Mouse (Mus musculus) heart, adult 18-20 months (tissue): ENCODE results near the gene Gm38392. TPM values are rescaled to one million over a fixed set of nuclear protein-coding genes. Genes with fewer than 3 reads are reported as not detected.
"Not testable (repeated sequence)": the region's sequence is repeated elsewhere in the genome, so short reads cannot be mapped to it uniquely, and the experiment has no call there.

Experiments
- DNase-seq, 2 experiments: peaks; one replicate each; pipeline ENCODE4 v3.0.0; 2021 to 2022; ENCODE audit warnings: mixed read lengths in 1 of 2
- total RNA-seq, 2 experiments: library from RNA; stranded (reverse); gene quantifications; 2 replicates each; pipeline ENCODE4 v1.2.3; 2021

Gene Gm38392
- total RNA-seq, 2 experiments from 2014 or later = 0.30 to 0.33 TPM

DNA sequence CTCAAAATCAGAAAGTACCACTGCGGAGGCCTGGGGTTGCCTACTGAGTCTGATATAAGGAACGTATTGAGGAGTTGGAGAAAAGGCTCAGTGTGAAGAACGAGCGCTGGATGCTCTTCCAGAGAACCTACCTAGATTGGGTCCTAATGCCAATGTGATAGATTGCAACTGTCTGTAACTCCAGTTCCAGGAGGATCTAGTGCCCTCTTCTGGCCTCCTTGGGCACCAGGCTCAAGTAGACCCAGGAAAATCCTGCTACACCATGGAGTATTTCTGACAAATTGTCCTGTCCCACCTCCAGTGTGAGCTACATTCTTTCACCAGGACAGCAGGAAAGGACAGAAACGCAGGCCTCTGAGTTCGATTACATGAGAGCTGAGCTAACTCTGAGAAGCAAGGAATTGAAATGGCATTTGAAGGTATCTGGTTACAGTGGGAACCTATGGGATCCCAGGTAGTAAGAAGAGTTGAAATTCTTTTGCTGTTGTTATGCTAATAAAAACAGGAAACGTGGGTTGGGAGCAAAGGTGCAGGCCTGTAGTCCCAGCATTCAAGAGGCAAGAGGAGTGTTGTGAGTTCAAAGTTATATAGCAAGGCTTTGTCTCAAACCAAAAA lies 10.4 kb downstream of the Gm38392 start:
- DNase-seq = peak in 1 of 2 experiments; percentile 23

DNA sequence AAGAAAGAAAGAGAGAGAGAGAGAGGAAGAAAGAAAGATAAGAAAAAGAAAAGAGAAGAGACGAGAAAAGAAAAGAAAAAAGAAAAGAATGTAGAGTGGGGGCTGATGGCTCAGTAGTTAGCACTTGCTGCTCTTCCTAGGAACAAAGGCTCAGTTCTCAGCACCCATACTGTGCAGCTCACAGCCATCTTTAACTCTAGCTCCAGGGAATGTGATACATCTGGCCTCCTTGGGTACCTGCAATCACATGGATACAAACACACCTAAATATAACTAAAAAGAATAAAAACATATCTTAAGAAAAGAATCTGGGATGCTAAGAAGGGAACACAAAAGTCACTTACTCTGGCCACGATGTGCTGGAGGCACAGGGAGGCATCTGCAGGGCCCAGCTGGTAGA lies 10.9 kb downstream of the Gm38392 start:
- no peak for DNase-seq

DNA sequence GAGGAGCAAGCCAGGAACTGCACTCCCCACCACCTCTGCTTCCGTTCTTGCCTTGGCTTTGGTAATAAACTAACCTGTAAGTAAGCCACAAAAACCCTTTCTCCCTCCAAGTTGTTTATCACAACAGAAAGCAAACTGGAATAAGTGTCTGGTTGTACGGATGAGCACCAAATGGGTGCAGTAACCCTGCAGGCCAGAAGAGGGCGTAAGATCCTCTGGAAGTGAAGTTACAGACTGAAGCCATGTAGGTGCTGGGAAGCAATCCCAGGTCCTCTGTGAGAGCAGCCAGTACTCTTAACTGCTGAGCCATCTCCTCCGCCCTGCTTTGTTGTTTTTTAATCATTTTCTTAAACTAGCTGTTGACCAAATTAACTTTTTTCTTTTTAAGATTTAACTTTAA lies 13.0 kb downstream of the Gm38392 start:
- no peak for DNase-seq

DNA sequence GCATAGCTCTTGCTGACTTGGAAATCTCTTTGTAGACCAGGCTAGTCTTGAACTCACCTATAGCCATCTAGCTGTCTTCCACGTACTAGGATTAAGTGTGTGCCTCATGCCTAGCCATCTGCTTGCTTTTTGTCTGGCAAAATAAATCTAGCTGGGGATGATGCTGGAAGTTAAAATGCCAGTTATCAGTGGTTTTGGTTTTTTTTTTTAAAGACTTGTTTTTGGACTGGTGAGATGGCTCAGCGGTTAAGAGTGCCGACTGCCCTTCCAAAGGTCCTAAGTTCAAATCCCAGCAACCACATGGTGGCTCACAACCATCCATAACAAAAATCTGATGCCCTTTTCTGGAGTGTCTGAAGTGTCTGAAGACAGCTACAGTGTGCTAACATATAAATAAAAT lies 15.2 kb downstream of the Gm38392 start:
- DNase-seq = no peak

DNA sequence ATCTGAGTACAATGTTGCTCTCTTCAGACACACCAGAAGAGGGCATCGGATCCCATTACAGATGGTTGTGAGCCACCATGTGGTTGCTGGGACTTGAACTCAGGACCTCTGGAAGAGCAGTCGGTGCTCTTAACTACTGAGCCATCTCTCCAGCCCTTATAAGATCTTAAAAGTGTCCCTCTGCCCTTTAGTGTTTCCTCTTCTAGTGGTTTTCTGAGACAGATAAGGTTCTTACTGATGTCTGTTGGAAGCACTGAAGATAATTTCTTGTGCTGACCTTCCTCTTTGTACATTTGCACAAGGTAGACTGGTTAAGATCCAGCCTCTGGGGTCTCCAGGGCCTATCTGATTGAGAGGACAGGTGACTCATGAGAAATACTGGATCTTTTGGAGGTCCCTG lies 15.7 kb downstream of the Gm38392 start:
- DNase-seq = not testable (repeated sequence)

DNA sequence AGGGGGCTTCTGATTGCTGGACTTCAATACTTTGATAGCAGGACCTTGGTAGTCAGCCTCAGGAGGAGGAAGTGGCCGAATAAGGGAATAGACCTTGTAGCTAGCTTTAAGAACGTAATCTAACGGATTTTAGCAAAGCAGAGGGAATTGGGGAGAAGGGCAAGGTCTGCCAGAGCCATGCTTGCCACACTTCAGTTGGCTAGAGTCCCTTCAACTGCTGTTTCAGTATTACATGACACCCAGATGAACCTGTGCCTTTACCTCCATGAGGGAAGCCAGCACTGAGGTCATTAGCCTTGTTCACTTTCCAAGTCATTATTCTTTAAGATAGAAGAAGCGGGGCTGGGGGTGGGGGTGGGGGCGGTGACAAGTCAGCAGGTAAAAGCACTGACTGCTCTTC lies 18.0 kb downstream of the Gm38392 start:
- DNase-seq = no peak

DNA sequence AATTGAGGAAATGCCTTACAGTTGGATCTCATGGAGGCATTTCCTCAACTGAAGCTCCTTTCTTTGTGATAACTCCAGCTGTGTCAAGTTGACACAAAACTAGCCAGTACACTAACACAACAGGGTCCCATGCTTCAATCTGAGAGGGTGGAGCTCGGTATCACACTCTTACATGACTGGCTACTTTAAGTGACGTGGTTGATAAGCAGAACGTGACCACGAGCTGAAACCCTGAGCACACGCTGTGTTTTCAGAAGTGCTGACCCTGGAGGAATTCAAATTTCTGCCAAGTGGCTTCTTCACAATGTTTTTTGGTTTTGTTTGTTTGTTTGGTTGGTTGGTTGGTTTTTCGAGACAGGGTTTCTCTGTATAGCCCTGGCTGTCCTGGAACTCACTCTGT lies 19.0 kb downstream of the Gm38392 start:
- DNase-seq = not testable (repeated sequence)

DNA sequence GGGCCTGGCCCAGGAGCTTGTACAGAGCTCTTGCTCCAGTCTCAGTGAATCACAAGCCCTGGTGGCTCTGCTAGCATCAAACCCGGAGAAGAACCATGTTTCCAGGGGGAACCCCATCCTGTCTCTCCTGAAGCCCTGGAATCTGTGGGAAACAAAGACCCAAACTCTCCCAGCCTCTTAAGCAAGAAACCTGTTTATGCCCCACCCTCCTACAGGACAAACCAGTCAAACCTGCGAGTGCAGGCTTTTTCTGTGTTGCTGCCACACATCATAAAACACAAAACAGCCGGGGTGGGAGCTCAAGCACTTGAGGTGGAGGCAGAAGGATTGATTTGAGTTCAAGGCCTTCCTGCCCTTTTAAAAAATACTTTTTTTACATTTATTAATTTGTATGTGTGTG lies 24.7 kb downstream of the Gm38392 start:
- DNase-seq = no peak

DNA sequence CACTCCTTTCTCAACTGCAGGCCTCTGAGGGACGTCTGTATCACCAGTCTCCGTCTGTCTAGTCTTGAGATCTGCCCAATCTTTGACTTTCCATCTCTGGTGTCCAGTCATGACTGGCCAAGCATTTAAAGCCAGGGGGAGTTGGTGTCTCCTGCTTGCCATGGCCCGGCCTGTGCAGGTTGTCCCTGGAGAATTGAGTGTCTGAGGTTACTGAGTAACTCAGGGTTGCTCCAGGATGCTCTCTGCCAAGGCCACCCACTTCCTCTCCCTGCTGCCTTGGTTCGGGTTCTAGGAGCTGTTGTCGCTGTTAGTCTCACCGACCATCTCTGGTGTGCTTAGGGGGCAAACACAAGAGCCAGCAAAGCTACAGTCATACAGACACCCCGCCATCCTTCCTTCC lies 30.6 kb downstream of the Gm38392 start:
- DNase-seq = no peak

DNA sequence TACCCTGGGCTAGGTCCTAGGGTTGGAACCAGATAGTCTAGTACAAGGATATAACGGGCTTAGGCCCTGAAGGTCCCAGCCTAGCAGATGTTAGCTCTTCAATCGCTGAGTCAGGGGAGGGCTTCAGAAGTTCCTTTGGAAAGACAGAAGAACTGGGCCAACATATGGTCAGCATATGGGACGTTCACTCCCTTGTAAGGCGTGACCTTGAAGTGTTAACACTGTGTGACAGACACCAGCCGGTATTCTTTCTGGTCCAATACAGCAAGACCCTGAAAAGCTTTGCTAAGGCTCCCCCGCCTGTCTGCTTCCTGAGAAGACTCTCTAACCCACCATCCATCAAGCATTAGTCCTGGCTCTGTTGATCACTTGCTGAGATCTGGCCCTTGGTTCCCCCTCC lies 31.1 kb downstream of the Gm38392 start:
- no peak for DNase-seq

DNA sequence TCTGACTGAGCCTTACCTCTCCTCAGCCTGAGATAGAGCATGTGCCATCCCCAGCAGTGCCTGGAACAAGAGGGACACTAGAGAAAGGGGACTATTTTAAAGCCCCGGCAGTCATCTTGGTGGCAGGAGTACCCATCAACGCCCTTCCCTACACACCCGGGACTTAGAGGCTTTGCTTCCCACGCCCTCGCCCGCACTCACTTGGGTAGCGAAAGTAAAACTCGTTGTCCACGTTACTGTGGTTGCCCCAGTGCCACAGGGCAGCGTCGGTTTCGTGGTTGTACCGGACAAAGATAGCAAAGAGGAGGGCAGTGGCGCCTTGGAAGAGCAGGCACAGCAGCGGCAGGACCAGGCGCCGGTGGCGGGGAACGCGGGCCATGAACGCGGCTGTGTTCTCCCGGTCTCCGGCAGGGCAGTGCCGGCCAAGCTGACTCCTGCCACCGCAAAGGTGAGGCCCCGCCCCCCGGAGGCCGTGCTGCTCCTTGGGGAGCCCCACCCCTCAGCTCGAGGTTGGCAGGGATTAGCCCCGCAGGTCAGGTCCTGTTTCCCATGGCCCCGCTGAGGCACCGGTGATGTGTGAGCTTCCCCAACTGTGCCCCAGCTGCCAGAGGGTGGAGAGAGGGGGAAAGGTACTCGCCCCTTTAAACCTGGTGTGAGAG lies 32.6 kb downstream of the Gm38392 start, which contains the start of gene Rhbg:
Gene Rhbg, minus strand, starts transcription at position 442 of the 659 bp plus-strand sequence.
- peak; percentile 14 to 22 for DNase-seq

DNA sequence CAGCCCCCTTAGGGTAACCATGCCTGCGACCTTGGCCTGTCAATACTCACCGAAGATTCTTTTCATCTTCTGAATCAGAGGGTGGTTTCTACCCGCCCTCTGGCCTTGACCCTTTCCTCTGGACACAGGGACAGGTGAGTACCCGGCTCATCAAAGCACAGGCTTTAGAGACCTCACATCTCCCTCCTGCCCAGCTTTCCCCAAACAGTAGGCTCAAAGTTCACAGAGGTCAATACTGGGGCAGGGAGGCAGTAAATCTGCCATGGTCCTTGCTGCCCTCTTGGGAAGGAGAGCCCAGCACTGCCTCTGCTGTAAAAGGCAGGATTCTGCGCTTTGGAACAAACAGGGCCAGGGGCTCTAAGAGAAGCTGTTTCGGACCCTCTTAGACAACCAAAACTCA lies 34.3 kb downstream of the Gm38392 start:
- no peak for DNase-seq

DNA sequence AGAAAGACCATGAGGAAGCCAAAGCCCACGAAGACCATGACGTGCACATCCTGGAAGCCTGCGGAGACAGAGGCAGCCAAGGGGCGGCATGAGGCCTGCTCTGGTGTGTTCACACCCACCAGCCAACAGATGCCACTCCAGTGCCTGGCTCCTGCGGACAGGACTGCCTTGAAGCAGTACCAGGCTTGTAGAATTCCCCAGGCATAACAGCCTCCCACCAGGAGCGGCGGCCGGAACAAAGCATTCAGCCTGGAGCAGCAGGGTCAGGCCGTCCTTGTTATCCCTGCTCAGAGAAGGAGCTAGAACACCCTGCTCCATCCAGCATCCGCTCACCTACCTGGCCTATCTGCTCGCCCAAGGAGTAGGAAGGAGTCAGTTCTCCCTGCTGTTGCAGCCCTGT lies 38.6 kb downstream of the Gm38392 start:
- no peak for DNase-seq

DNA sequence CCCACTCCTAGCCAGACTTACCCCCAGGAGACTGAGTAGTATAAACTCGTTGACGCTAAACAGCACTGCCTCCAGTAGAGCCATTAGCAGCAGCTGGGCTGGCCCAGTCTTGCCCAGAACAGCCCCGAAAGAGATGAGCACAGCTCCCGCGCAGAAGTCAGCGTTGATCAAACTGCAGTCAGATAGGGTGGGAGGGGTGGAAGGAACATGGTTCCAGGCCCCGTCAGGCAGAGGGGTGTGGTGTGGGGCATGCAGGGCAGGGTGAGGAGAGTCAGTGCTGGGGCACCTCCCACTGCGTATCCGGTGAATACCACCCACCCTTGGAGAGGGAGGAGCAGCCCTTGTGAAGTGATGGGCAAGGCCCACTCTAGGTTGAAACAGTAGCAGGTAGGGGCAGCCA lies 39.3 kb downstream of the Gm38392 start:
- DNase-seq = no peak

DNA sequence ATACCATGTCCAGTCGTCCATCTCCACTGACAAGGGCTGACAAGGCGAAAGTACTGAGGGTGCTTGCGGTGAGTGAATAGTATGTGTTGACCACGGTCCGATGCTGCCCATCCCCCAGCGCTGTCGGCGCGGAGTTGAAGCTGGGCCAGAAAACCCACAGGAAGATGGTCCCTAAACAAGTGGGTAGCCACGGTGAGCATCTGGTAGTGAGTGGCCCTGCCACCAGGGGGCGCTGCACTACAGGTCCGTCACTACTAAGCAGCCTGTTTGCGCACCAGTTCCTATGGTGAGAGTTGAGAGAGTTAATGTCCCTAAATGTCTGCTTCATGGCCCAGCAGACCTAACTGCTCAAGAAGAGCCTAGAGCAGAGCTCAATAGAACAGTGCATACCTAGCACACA lies 41.2 kb downstream of the Gm38392 start:
- peak; percentile 36 to 80 for DNase-seq

DNA sequence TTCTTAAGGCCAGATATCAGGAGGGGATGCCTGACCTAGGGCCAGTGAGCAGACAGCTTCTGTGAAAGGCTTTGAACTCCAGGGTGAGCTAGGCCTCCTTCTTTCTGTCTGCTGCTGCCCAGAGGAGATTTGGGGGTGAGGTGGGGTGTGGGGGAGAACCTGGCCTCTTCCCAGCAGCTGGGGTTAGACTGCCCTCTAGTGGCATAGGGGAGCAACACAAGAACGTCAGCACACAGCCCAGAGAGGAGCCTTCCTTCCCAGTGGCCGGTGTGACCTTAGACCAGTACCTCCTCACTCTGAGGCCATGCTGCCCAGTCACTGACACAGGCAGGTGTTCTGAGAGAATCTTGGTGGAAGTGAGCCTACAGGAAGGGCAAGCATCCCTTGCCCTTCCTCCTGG lies 42.9 kb downstream of the Gm38392 start:
- DNase-seq = peak; percentile 9 to 60

DNA sequence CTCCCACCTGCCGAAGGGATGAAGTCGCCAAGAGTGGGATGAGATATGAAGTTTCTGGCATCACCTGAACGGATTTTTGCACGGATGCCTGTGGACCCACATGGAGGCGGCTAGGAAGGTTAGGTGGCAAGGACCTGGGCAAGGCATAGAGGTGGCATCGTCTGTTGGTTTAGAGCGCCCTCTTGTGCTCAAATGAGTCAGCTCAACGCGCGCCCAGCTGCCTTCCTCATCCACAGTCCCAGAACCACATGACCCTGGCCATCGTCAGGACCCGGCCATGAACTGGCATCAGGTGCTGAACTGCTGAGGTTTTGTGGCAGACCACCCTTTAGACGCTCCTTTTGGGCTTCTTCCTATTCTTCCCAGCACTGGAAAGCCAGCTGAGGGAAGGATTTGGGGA lies 44.5 kb downstream of the Gm38392 start:
- peak; percentile 62 to 87 for DNase-seq

DNA sequence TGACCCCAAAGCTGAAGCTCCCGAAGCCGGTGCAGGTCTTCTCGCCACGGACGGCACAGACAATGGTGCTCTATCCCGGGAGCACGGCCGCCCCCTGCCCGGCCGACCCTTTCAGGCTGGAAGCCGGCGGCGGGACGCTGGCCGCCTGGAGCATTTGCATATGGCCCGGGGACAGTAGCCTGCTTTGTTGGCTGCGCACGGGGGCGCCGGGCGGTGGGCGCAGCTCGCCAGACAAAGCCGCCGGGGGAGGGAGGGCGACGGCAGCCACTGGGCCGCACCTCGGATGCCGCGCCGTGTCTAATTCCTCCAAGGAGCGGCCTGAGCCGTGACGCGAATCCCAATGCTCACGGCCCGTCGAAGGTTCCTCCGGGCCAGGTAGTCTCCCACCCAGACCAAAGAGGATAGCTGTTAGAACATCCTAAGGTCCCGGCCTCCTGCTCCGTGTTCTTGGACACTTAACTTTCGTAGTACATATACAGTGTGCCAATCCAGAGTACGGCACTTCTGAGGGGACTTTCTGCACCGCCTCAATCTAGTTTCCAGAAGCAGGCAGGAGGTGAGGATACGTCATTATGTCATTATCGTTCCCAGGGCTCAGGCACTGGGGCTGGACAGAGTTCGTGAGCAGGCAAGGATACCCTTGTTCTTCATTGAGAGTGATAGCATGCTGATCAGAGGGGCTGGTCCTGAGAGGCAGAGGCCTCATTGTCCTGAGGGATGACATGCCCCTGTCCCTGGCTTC lies 45.8 kb downstream of the Gm38392 start:
- DNase-seq = no peak

DNA sequence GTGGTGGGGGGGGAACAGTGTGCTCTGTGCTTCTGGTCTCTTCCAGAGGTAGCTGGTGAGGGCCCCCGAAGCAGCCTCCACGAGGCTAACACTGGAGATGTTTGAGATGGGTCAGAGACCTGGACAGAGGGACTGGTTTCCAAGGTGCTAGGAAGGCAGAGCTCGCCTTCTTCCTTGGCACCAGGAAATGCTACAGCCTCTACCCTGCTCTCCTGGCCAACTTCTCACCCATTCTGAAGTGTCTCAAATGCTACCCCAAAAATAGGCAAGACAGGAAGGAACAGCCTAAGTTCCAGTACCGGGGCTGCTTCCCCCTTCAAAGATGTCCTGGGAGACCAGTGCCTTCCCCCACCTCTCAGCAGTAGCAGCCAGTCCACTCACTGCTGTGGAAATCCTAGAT lies 47.6 kb downstream of the Gm38392 start:
- no peak for DNase-seq

DNA sequence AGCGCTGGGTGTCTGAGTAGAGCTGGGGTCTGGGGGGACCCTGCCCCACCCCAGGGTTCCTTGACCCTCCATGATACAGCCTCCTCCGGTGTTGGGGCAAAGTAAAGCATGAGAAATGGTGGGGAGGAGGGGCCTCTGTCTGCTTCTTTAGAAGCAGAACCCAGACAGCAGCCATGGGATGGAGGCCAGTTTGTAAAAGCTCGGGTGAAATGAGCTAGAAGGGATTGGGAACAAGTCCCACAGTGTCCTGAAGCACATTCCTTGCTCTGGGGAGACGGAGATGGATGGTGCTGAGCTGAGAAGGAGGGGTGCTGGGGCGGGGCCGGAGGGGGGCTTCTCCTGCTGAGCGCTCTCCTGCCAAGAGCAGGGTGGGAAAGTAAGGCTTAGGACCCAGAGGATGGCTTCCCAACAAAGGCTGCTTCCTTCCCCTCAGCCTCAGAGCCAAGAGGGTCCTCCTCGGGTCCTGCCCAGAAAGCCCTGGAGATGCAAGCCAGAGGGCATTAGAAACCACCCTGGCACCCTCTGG lies 48.1 kb downstream of the Gm38392 start:
- no peak for DNase-seq

DNA sequence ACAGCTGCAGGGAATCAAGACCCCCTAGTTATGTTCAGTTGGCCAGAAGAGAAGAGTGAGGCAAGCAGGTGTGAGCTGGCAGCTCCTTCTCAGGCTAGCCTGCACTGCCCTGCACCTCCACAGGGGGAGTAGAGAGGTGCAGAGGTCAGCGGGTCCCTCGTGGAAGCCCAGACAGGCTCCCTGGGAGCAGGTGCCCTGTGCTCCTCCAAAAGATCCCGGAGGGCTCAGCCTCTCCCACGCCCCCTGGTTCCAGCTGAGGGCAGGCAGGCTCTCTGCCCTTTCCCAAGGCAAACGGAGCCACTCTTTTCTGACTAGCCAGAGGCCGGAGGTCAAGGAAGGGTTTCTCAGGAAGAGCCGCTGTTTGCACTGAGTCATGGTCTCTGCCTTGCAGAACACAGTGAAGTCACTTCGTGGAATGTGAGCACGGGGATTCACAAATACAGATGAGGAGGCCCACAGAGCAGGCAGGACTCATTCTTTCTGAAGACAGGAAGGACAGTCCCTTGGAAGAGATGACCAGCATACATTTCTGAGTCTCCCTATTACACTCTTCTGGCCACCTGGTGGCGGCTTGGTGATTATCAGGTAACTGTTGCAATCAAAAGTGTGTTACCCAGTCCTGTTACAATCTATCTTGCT lies 49.3 kb downstream of the Gm38392 start:
- no peak for DNase-seq

DNA sequence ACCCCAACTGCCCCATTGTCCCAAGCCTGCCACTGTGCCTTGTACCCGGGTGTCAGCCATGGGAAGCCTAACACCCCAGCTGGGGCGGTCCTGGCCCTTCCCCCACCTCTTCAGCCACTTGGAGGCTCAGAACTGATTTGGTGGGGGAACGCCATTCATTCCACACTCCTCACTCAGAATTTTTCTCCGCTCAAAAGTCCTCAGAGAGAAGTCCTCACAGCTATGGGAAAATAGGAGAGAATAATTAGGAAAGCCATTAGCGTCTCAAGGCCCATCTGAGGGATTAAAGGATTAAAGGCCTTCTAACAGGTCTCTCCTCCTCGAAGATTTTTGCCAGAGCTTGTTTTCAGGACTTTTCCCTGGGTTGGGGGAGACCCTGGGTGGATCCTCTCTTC lies 49.9 kb downstream of the Gm38392 start:
- no peak for DNase-seq

DNA sequence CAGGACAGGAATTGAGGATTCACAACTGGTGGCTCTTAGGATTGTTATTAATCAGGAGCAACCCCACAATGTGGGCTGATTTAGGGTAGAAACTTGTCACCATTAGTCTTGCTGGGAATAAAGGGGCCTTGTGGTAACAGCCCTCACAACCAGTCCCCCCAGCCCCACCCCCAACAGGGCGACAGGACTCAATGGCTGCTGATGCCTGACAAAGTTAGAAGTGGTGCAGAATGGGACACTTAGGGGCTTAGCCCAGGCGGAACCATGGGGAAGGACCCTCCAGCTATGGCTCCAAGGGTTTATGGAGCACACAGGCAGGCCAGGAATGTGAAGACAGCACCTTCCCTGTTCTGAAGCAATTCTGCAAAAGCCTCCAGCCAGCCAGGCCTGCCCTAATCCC lies 51.4 kb downstream of the Gm38392 start:
- DNase-seq = no peak
